Mouse (Mus musculus): Measurements from ENCODE around the gene Leng9.

- TF ChIP-seq POLR2A (IDR thresholded peaks at IDR 0.05; ENCODE audit: control insufficient read depth, extremely low read depth, insufficient read depth, low read length, poor library complexity) (no peak), CTCF (IDR thresholded peaks at IDR 0.05; ENCODE audit: borderline replicate concordance, control insufficient read depth, extremely low read depth, insufficient read depth, low read length, poor library complexity) (no peak)
Observed at GRCm38 (mm10) chr7:4131964-4132363, 18.2 kb downstream of the Leng9 start.

Measured in thymus, adult 2 months (tissue).